Mouse (Mus musculus): Measurements from ENCODE around the gene Wscd1.
"Not testable (repeated sequence)": the region's sequence is repeated elsewhere in the genome, so short reads cannot be mapped to it uniquely, and the experiment has no call there.

The Wscd1 gene

GRCm38 (mm10) chr11:71771074-71771473 lies 21.4 kb downstream of the Wscd1 start:
- no peak for DNase-seq

- peak; percentile 30 to 36 for DNase-seq
These were observed 22.3 kb downstream of the Wscd1 start for GRCm38 (mm10) chr11:71772056-71772455.

GRCm38 (mm10) chr11:71772802-71773201 lies 23.1 kb downstream of the Wscd1 start:
- no peak for DNase-seq

- DNase-seq: no peak
These were observed 24.5 kb downstream of the Wscd1 start for GRCm38 (mm10) chr11:71773986-71774767.

- no peak for DNase-seq
These were observed 25.3 kb downstream of the Wscd1 start for GRCm38 (mm10) chr11:71775056-71775455.

GRCm38 (mm10) chr11:71779642-71780041 lies 29.9 kb downstream of the Wscd1 start:
- no peak for DNase-seq

GRCm38 (mm10) chr11:71781737-71782354 lies 32.1 kb downstream of the Wscd1 start:
- no peak for DNase-seq

- DNase-seq: no peak
These were observed 35.8 kb downstream of the Wscd1 start for GRCm38 (mm10) chr11:71785499-71785898.

- no peak for DNase-seq
These were observed 38.5 kb downstream of the Wscd1 start for GRCm38 (mm10) chr11:71788209-71788608.

- no peak for DNase-seq
These were observed 40.5 kb downstream of the Wscd1 start for GRCm38 (mm10) chr11:71790227-71790626.

- DNase-seq: peak; percentile 23 to 25
These were observed 49.5 kb downstream of the Wscd1 start for GRCm38 (mm10) chr11:71799206-71799605.

- peak in 1 of 2 experiments; percentile 34 for DNase-seq
These were observed 58.8 kb downstream of the Wscd1 start for GRCm38 (mm10) chr11:71808521-71808920.

GRCm38 (mm10) chr11:71811828-71812227 lies 62.1 kb downstream of the Wscd1 start:
- no peak for DNase-seq

- DNase-seq: no peak
These were observed 63.2 kb downstream of the Wscd1 start for GRCm38 (mm10) chr11:71812921-71813320.

- peak; percentile 22 to 44 for DNase-seq
These were observed 64.8 kb downstream of the Wscd1 start for GRCm38 (mm10) chr11:71814511-71814910.

GRCm38 (mm10) chr11:71815326-71815725 lies 65.6 kb downstream of the Wscd1 start:
- DNase-seq: no peak

GRCm38 (mm10) chr11:71816918-71817317 lies 67.2 kb downstream of the Wscd1 start:
- peak in 1 of 2 experiments; percentile 41 for DNase-seq

- DNase-seq: no peak
These were observed 67.6 kb downstream of the Wscd1 start for GRCm38 (mm10) chr11:71817341-71817740.

- no peak for DNase-seq
These were observed 68.4 kb downstream of the Wscd1 start for GRCm38 (mm10) chr11:71818111-71818510.

- DNase-seq: no peak
These were observed 70.2 kb downstream of the Wscd1 start for GRCm38 (mm10) chr11:71819901-71820300.

- no peak for DNase-seq
These were observed 71.1 kb downstream of the Wscd1 start for GRCm38 (mm10) chr11:71820847-71821246.

- not testable (repeated sequence) for DNase-seq
These were observed 71.8 kb downstream of the Wscd1 start for GRCm38 (mm10) chr11:71821526-71821925.

- DNase-seq: peak in 1 of 2 experiments; percentile 27
These were observed 72.3 kb downstream of the Wscd1 start for GRCm38 (mm10) chr11:71822031-71822430.

GRCm38 (mm10) chr11:71824971-71825370 lies 75.3 kb downstream of the Wscd1 start:
- no peak for DNase-seq

All from cerebellum, postnatal 25 days (tissue).